Mouse (Mus musculus) intestine, embryonic 14.5 days (tissue): Measurements from ENCODE around the gene Hpgd. TPM values are rescaled to one million over a fixed set of nuclear protein-coding genes. Genes with fewer than 3 reads are reported as not detected.
"Not testable (repeated sequence)": the region's sequence is repeated elsewhere in the genome, so short reads cannot be mapped to it uniquely, and the experiment has no call there.

ENCODE experiments used
- ATAC-seq: fragments of 200-750 bp; cut with Nextera tagmentation; replicated peaks from 2 replicates; pipeline ENCODE4 v1.8.0; 2017; ENCODE audit warnings: low read depth, moderate number of reproducible peaks, moderate TSS enrichment, moderate library complexity; ENCODE audit not compliant: low FRiP score, low TSS enrichment
- DNase-seq: peaks from one replicate; pipeline ENCODE4 v3.0.0-alpha.2; 2018; ENCODE audit warnings: low spot score
- H3K27ac ChIP-seq: fragments of 300-500 bp; sonication (generic); 2 replicates; pipeline ENCODE4 v1.5.1; 2014; ENCODE audit warnings: low read depth, mild to moderate bottlenecking, control low read depth
- H3K27me3 ChIP-seq: fragments of 300-500 bp; sonication (generic); replicated peaks from 2 replicates; pipeline ENCODE4 v1.6.1; 2014; ENCODE audit warnings: low read length, control low read depth; ENCODE audit not compliant: control insufficient read depth, insufficient read depth
- H3K36me3 ChIP-seq: fragments of 300-500 bp; sonication (generic); 2 replicates; pipeline ENCODE4 v1.6.1; 2014; ENCODE audit warnings: low read length, control low read depth; ENCODE audit not compliant: control insufficient read depth, insufficient read depth
- H3K4me1 ChIP-seq: fragments of 300-500 bp; sonication (generic); replicated peaks from 2 replicates; pipeline ENCODE4 v1.6.1; 2014; ENCODE audit warnings: low read length, control low read depth, mixed read lengths; ENCODE audit not compliant: control insufficient read depth, insufficient read depth
- H3K4me2 ChIP-seq: fragments of 300-500 bp; sonication (generic); 2 replicates; pipeline ENCODE4 v1.6.1; 2014; ENCODE audit warnings: low read length
- H3K4me3 ChIP-seq: fragments of 300-500 bp; sonication (generic); 2 replicates; pipeline ENCODE4 v1.5.1; 2014; ENCODE audit warnings: low read depth, low read length, control low read depth, mixed read lengths
- H3K9ac ChIP-seq: fragments of 300-500 bp; sonication (generic); 2 replicates; pipeline ENCODE4 v1.6.1; 2014; ENCODE audit warnings: mild to moderate bottlenecking, low read length
- H3K9me3 ChIP-seq: fragments of 300-500 bp; sonication (generic); 2 replicates; pipeline ENCODE4 v1.6.1; 2016; ENCODE audit warnings: low read length, control low read depth; ENCODE audit not compliant: control insufficient read depth
- WGBS: fragments of 180-500 bp; shearing (Covaris S2); extraction: QIAGEN DNeasy Blood & Tissue Kit; methylation state at CpG from one replicate; pipeline ENCODE4 v1.1.7; 2014; 5-methylcytosine and 5-hydroxymethylcytosine counted together
- polyA plus RNA-seq: library from polyadenylated mRNA; unstranded; fragments of >200 nt; fragmentation: Nextera tagmentation; extraction: Ambion mirVana; gene quantifications from 2 replicates; pipeline ENCODE4 v1.2.1, GENCODE M21; 2014

Gene Hpgd
- polyA plus RNA-seq, 1 experiment from 2014 or later: 32.7 TPM

GRCm38 (mm10) chr8:56299421-56299820 lies 5.0 kb downstream of the Hpgd start:
- H3K9ac ChIP-seq: no peak overlapping the region
- no peaks in the 10 kb centered on the region for H3K9me3 ChIP-seq
- no peaks in the 10 kb centered on the region for H3K36me3 ChIP-seq
- no peak overlapping the region for H3K27ac ChIP-seq
- peaks cover 5% of the 10 kb centered on the region; the same call in 1 of the 2 replicates for H3K4me1 ChIP-seq
- no peaks in the 10 kb centered on the region for H3K27me3 ChIP-seq
- ATAC-seq (no peak), DNase-seq (no peak)
- no peak overlapping the region for H3K4me3 ChIP-seq
- WGBS: 62% methylated on average over 5 of the region's 5 CpGs
- H3K4me2 ChIP-seq: no peak overlapping the region

GRCm38 (mm10) chr8:56301303-56301702 lies 6.9 kb downstream of the Hpgd start:
- H3K9me3 ChIP-seq, H3K9ac ChIP-seq, H3K36me3 ChIP-seq, ATAC-seq, H3K4me3 ChIP-seq, H3K27me3 ChIP-seq, DNase-seq, H3K4me2 ChIP-seq, H3K27ac ChIP-seq, H3K4me1 ChIP-seq: not testable (repeated sequence)
- 74% methylated on average over 3 of the region's 3 CpGs for WGBS

- 61% methylated on average over 7 of the region's 7 CpGs for WGBS
Observed at GRCm38 (mm10) chr8:56304595-56304994, 10.2 kb downstream of the Hpgd start.

GRCm38 (mm10) chr8:56313622-56314021 lies 19.2 kb downstream of the Hpgd start:
- DNase-seq (no peak), ATAC-seq (no peak)
- no peak overlapping the region for H3K4me3 ChIP-seq
- H3K27ac ChIP-seq: no peak overlapping the region
- H3K4me2 ChIP-seq: no peak overlapping the region
- no peaks in the 10 kb centered on the region for H3K36me3 ChIP-seq
- no peaks in the 10 kb centered on the region for H3K27me3 ChIP-seq
- WGBS: 89% methylated on average over 2 of the region's 2 CpGs
- H3K4me1 ChIP-seq: no peaks in the 10 kb centered on the region
- H3K9me3 ChIP-seq: no peaks in the 10 kb centered on the region
- no peak overlapping the region for H3K9ac ChIP-seq

More at GRCm38 (mm10) chr8:56304595-56304994, 10.2 kb downstream of the Hpgd start:
- Histone ChIP-seq H3K9ac (no peak overlapping the region), H3K27ac (no peak overlapping the region), H3K4me2 (no peak overlapping the region), H3K36me3 (no peaks in the 10 kb centered on the region), H3K4me3 (no peak overlapping the region), H3K27me3 (no peaks in the 10 kb centered on the region), H3K9me3 (no peaks in the 10 kb centered on the region), H3K4me1 (no peaks in the 10 kb centered on the region)
- DNase-seq (no peak), ATAC-seq (no peak)

- ATAC-seq (no peak), DNase-seq (no peak)
- Histone ChIP-seq H3K9me3 (no peaks in the 10 kb centered on the region), H3K27me3 (no peaks in the 10 kb centered on the region), H3K4me3 (no peak overlapping the region), H3K4me1 (no peaks in the 10 kb centered on the region), H3K27ac (no peak overlapping the region), H3K36me3 (no peaks in the 10 kb centered on the region; the same call in 1 of the 2 replicates), H3K4me2 (no peak overlapping the region), H3K9ac (no peak overlapping the region)
- WGBS: 83% methylated on average over 3 of the region's 3 CpGs
Observed at GRCm38 (mm10) chr8:56315189-56315588, 20.8 kb downstream of the Hpgd start.

DNA sequence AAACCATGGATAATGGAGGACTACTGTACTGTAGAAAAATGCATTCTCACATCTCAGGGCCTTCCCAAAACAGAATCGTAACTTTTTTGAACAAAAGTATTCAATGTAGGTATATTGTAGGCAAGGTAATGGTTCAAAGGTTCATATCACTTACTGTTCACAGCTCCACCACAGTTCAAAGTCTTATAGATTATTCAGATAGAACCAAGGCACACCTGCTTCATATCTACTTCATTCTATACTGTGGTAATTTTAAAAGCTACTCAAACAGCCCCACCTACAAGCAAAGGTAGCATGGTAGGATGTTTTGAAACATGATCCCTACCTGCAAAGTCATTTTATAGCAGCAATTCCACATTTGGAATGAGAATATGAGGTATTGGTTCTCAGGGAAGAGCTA lies 28.9 kb downstream of the Hpgd start:
- H3K27me3 ChIP-seq: no peaks in the 10 kb centered on the region
- no peaks in the 10 kb centered on the region for H3K4me1 ChIP-seq
- H3K4me3 ChIP-seq: no peak overlapping the region
- ATAC-seq (peak; percentile 50; the same call in 1 of the 2 replicates), DNase-seq (no peak)
- WGBS: 100% methylated on average over 1 of the region's 1 CpGs
- no peaks in the 10 kb centered on the region for H3K9me3 ChIP-seq
- H3K36me3 ChIP-seq: no peaks in the 10 kb centered on the region; the same call in 1 of the 2 replicates
- no peak overlapping the region for H3K27ac ChIP-seq
- no peak overlapping the region for H3K9ac ChIP-seq
- H3K4me2 ChIP-seq: no peak overlapping the region

DNA sequence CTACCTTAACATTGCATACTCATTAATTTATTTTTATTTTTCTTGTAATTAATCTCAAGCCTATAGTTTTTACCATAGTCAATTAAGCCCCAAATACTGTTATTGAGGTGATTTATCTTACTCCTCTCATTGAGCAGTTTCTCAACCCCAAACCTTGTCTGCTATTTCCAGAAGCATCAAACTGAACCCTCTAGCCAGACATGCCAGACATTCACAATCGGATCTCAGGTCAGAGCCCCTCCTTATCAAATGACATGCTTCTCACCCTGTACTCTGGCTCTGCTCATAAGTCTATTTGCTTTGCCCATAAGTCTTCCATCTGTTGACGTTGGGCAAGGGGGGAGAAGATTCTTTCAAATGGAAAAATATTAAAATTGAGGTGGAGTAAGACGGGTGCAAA lies 33.3 kb downstream of the Hpgd start:
- no peak for DNase-seq
- 65% methylated on average over 3 of the region's 3 CpGs for WGBS
- Histone ChIP-seq H3K9ac (no peak overlapping the region), H3K27ac (no peak overlapping the region), H3K9me3 (no peaks in the 10 kb centered on the region), H3K27me3 (no peaks in the 10 kb centered on the region), H3K4me1 (no peaks in the 10 kb centered on the region), H3K36me3 (no peaks in the 10 kb centered on the region), H3K4me3 (no peak overlapping the region), H3K4me2 (no peak overlapping the region)
- no peak for ATAC-seq

DNA sequence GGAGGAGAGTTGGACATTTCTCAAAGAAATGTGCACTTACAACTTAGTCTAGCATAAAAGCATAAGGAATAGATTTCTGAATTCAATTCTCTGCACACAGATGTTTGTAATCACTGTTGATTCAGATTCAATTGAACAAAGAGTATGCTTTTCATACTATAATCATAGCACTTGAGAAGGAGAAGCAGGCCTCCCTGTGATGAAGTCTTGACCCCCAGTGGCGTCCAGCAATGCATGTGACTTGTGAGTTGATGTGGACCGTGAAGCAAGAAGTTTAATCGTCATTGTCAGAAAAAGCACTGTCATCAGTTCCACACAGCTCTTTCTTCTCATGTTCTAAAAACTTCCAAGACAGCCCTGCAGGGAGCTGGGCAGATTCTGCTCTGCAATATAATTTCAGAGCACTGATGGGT lies 33.8 kb downstream of the Hpgd start:
- Histone ChIP-seq H3K4me3 (no peak overlapping the region), H3K4me1 (no peaks in the 10 kb centered on the region), H3K9ac (no peak overlapping the region), H3K27me3 (no peaks in the 10 kb centered on the region), H3K36me3 (no peaks in the 10 kb centered on the region), H3K4me2 (no peak overlapping the region), H3K9me3 (no peaks in the 10 kb centered on the region), H3K27ac (no peak overlapping the region)
- ATAC-seq: no peak
- 85% methylated on average over 3 of the region's 3 CpGs for WGBS
- no peak for DNase-seq

DNA sequence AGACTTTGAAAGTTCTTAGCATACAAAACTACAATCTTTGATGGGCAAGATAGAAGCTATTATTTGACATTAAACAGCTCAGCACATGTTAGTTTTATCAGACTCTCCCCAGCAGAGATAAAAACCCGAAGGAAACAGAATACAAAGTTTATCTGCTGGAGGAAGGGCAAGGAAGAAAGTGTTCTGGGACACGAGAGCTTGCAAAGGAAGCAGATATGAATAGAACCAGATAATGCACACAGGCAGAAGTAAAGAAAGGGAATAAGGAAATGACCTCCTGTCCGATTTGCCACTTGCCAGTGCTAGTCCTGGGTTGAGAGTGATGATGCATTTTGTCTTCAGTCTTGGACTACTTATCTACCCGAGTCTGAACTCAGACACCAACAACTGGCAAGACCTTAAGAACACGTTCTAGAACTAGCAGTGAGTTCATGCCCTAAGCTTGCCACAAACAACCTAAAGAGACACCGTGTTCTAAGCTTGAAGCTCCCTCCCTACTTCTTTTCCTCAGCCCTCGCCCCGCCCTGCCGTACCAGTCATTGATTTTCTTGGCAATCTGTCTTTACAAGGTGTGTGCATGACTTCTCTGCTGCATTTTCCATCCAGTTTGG lies 41.1 kb downstream of the Hpgd start:
- no peak overlapping the region for H3K4me2 ChIP-seq
- no peak overlapping the region for H3K4me3 ChIP-seq
- DNase-seq (no peak), ATAC-seq (no peak)
- H3K4me1 ChIP-seq: no peaks in the 10 kb centered on the region
- no peak overlapping the region for H3K27ac ChIP-seq
- H3K27me3 ChIP-seq: no peaks in the 10 kb centered on the region
- H3K36me3 ChIP-seq: no peaks in the 10 kb centered on the region
- 71% methylated on average over 9 of the region's 9 CpGs for WGBS
- H3K9ac ChIP-seq: no peak overlapping the region
- H3K9me3 ChIP-seq: no peaks in the 10 kb centered on the region
